Mouse (Mus musculus): ENCODE measurements at regions not wholly inside any gene's neighbourhood (a gene's known extent, or its start where the extent isn't known, plus 50 kb on each side); places are given as distances from the start of the nearest gene placed in this dataset.

GRCm38 (mm10) chr16:86011051-86011450, 109.4 kb upstream of the Adamts5 start:
- TF ChIP-seq MAFK (IDR thresholded peaks at IDR 0.05; ENCODE audit: insufficient read depth, low read depth, low read length) (no peak), ZC3H11A (IDR thresholded peaks at IDR 0.05; ENCODE audit: borderline replicate concordance, low read depth, low read length) (no peak)

Data from ES-E14 (cell line).